ENCODE assay signal across 15 mouse cellular contexts in genomic region chr10:3939895-3940595, GRCm38 (mm10). TPM values are rescaled to one million over a fixed set of nuclear protein-coding genes. Genes with fewer than 3 reads are reported as not detected.
DNase-seq lines count a peak whose midpoint lies in the region; ATAC-seq and TF ChIP-seq lines count a peak whose summit lies in the region.
"Had no signal": no experiment of that assay in that cellular context is flagged by ENCODE, and none has a peak within 500 bp of the region (broad histone marks: within the 10 kb centered on the region; RNA-seq: fewer than 3 reads in every experiment).

No protein-coding gene starts in this region.

- H3K4me2 ChIP-seq in kidney, embryonic 16.5 days (replicated peaks; ENCODE audit: low read depth, low read length) = no peak overlapping the region
- no peak overlapping the region for H3K4me2 ChIP-seq in stomach, embryonic 14.5 days (replicated peaks; ENCODE audit: low read depth, low read length)
- H3K4me2 ChIP-seq in stomach, postnatal 0 days (replicated peaks; ENCODE audit: low read depth) = no peak overlapping the region
- H3K4me2 ChIP-seq in embryonic facial prominence, embryonic 15.5 days (replicated peaks) = no peak overlapping the region
- H3K4me2 ChIP-seq: liver, embryonic 13.5 days; midbrain, embryonic 13.5 days had no signal

- no peak overlapping the region for H3K4me3 ChIP-seq in kidney, embryonic 16.5 days (ENCODE audit: low read length)
- no peak overlapping the region for H3K4me3 ChIP-seq in stomach, embryonic 14.5 days (ENCODE audit: low read depth, low read length)
- no peak overlapping the region for H3K4me3 ChIP-seq in stomach, postnatal 0 days (ENCODE audit: low read depth, low read length)
- no peak overlapping the region for H3K4me3 ChIP-seq in embryonic facial prominence, embryonic 15.5 days (replicated peaks)
- H3K4me3 ChIP-seq: liver, embryonic 13.5 days; midbrain, embryonic 13.5 days had no signal

- 85% methylated on average over 11 of the region's 11 CpGs for WGBS in kidney, embryonic 16.5 days
- 86% methylated on average over 11 of the region's 11 CpGs for WGBS in stomach, embryonic 14.5 days
- WGBS in stomach, postnatal 0 days = 86% methylated on average over 11 of the region's 11 CpGs
- 85% methylated on average over 11 of the region's 11 CpGs for WGBS in embryonic facial prominence, embryonic 15.5 days

- H3K27ac ChIP-seq in kidney, embryonic 16.5 days (ENCODE audit: low read length) = peak overlapping the region; percentile 65; the same call in 1 of the 2 replicates
- H3K27ac ChIP-seq in stomach, embryonic 14.5 days (ENCODE audit: low read length) = peak overlapping the region; percentile 71
- no peak overlapping the region; the same call in 1 of the 2 replicates for H3K27ac ChIP-seq in stomach, postnatal 0 days (replicated peaks)
- H3K27ac ChIP-seq in embryonic facial prominence, embryonic 15.5 days (replicated peaks) = 0 out of 2 replicates have a peak overlapping the region, but pooled peaks have one; percentile 55
- H3K27ac ChIP-seq: liver, embryonic 13.5 days; macrophage; midbrain, embryonic 13.5 days had no signal

- no peaks in the 10 kb centered on the region for H3K27me3 ChIP-seq in kidney, embryonic 16.5 days (ENCODE audit: insufficient read depth, low read length)
- H3K27me3 ChIP-seq in stomach, embryonic 14.5 days (ENCODE audit: control insufficient read depth, insufficient read depth, low read length) = no peaks in the 10 kb centered on the region
- no peaks in the 10 kb centered on the region for H3K27me3 ChIP-seq in stomach, postnatal 0 days (ENCODE audit: control insufficient read depth, insufficient read depth, low read length)
- no peaks in the 10 kb centered on the region for H3K27me3 ChIP-seq in embryonic facial prominence, embryonic 15.5 days
- H3K27me3 ChIP-seq: liver, embryonic 13.5 days; midbrain, embryonic 13.5 days had no signal

- no peak for DNase-seq in kidney, adult 8-10 months
- DNase-seq in stomach, postnatal 0 days (ENCODE audit: low spot score) = no peak
- DNase-seq in thymus, postnatal 14 days = no peak
- no peak for DNase-seq in adrenal gland, postnatal 4 days (ENCODE audit: low spot score in 2 of 2)
- DNase-seq: adrenal gland, postnatal 25 days; cerebellum, adult 9-10 months; kidney, adult 11 months; liver, embryonic 13.5 days; thymus, adult 2 months had no signal

- TF ChIP-seq CTCF in stomach, postnatal 0 days (IDR thresholded peaks at IDR 0.05; ENCODE audit: low read depth) = no peak

- H3K4me1 ChIP-seq in kidney, embryonic 16.5 days (ENCODE audit: insufficient read depth, low read length) = peaks cover 16% of the 10 kb centered on the region
- H3K4me1 ChIP-seq in stomach, embryonic 14.5 days (ENCODE audit: control insufficient read depth, insufficient read depth, low read length) = 0 out of 2 replicates have a peak, but pooled peaks cover 5% of the 10 kb centered on the region
- H3K4me1 ChIP-seq in stomach, postnatal 0 days (replicated peaks; ENCODE audit: control insufficient read depth, insufficient read depth) = no peaks in the 10 kb centered on the region
- 0 out of 2 replicates have a peak, but pooled peaks cover 4% of the 10 kb centered on the region for H3K4me1 ChIP-seq in embryonic facial prominence, embryonic 15.5 days
- H3K4me1 ChIP-seq: liver, embryonic 13.5 days had no signal

- H3K9ac ChIP-seq in kidney, embryonic 16.5 days (replicated peaks; ENCODE audit: low read length) = no peak overlapping the region
- H3K9ac ChIP-seq in stomach, embryonic 14.5 days (replicated peaks; ENCODE audit: low read depth, low read length) = no peak overlapping the region
- H3K9ac ChIP-seq in stomach, postnatal 0 days (ENCODE audit: low read length) = no peak overlapping the region
- no peak overlapping the region for H3K9ac ChIP-seq in embryonic facial prominence, embryonic 15.5 days
- H3K9ac ChIP-seq: liver, embryonic 13.5 days; midbrain, embryonic 13.5 days had no signal

- H3K36me3 ChIP-seq in kidney, embryonic 16.5 days (ENCODE audit: insufficient read depth, low read length) = peaks cover 12% of the 10 kb centered on the region
- H3K36me3 ChIP-seq in stomach, embryonic 14.5 days (ENCODE audit: control insufficient read depth, insufficient read depth, low read length) = no peaks in the 10 kb centered on the region; the same call in 1 of the 2 replicates
- no peaks in the 10 kb centered on the region for H3K36me3 ChIP-seq in stomach, postnatal 0 days (ENCODE audit: control insufficient read depth, insufficient read depth, low read length)
- H3K36me3 ChIP-seq in embryonic facial prominence, embryonic 15.5 days = peaks cover 18% of the 10 kb centered on the region
- H3K36me3 ChIP-seq: liver, embryonic 13.5 days had no signal

- no peak for ATAC-seq in kidney, embryonic 16.5 days (ENCODE audit: low FRiP score, low TSS enrichment)
- ATAC-seq in stomach, embryonic 14.5 days (ENCODE audit: insufficient number of reproducible peaks, insufficient read depth, low FRiP score, low read depth) = no peak
- no peak for ATAC-seq in stomach, postnatal 0 days (ENCODE audit: low FRiP score, low TSS enrichment)
- no peak for ATAC-seq in embryonic facial prominence, embryonic 15.5 days (ENCODE audit: insufficient number of reproducible peaks, low FRiP score, low TSS enrichment, low read depth)
- ATAC-seq: hindbrain, embryonic 16.5 days; midbrain, embryonic 13.5 days had no signal

- no peak for TF ChIP-seq EP300 in stomach, postnatal 0 days (optimal IDR thresholded peaks at IDR 0.05)

- H3K9me3 ChIP-seq in kidney, embryonic 16.5 days (ENCODE audit: low read length) = no peaks in the 10 kb centered on the region
- no peaks in the 10 kb centered on the region for H3K9me3 ChIP-seq in stomach, embryonic 14.5 days (ENCODE audit: control insufficient read depth, low read depth, low read length)
- H3K9me3 ChIP-seq in stomach, postnatal 0 days (ENCODE audit: control insufficient read depth, low read length) = no peaks in the 10 kb centered on the region
- H3K9me3 ChIP-seq in embryonic facial prominence, embryonic 15.5 days (replicated peaks) = no peaks in the 10 kb centered on the region
- H3K9me3 ChIP-seq: liver, embryonic 13.5 days; midbrain, embryonic 13.5 days had no signal

RNA-seq across cellular contexts. Expression of gene Mthfd1l, which starts 32.9 kb away (rescaled TPM):
- polyA plus RNA-seq in kidney, embryonic 16.5 days (2015; fragmentation: Nextera tagmentation; extraction: Ambion mirVana) = 16.7 and 18.0 TPM in 2 replicates
- polyA plus RNA-seq in stomach, embryonic 14.5 days (2014; fragmentation: Nextera tagmentation; extraction: Ambion mirVana) = 14.6 and 16.3 TPM in 2 replicates
- polyA plus RNA-seq in stomach, postnatal 0 days (2015; fragmentation: Nextera tagmentation; extraction: Ambion mirVana) = 5.4 and 5.5 TPM in 2 replicates
- 9.1 and 10.0 TPM in 2 replicates for polyA plus RNA-seq in embryonic facial prominence, embryonic 15.5 days (2015; fragmentation: Nextera tagmentation; extraction: Ambion mirVana)
- 10 to 100 TPM; 16.1 to 16.9 TPM for total RNA-seq in adrenal gland, postnatal 4 days (2021)
